Mouse (Mus musculus): ENCODE results near the gene Paqr8. TPM values are rescaled to one million over a fixed set of nuclear protein-coding genes. Genes with fewer than 3 reads are reported as not detected.

Paqr8 gene
- polyA plus RNA-seq, 1 experiment from 2014 or later = 4.4 TPM

DNA sequence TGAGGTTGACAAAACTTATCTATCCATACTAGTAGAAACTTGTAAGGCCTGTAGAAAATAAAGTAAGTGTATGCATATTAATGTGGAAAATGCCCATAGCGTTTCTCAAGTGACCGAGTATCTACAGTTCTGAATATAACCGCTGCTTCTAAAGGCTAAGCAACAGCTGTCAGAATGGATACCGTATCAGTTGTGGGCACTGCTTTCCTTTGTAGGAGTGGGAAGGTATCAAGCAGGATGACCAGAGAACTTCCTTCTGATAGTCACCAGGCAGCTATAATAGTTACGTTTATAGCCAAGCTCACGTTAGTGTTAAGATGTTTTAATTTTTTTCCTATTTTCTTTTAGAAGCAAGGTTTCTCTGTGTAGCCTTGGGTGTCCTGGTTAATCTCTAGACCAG, 83.0 kb downstream of the Paqr8 start:
- no peak for ATAC-seq (ENCODE audit: low read depth)

DNA sequence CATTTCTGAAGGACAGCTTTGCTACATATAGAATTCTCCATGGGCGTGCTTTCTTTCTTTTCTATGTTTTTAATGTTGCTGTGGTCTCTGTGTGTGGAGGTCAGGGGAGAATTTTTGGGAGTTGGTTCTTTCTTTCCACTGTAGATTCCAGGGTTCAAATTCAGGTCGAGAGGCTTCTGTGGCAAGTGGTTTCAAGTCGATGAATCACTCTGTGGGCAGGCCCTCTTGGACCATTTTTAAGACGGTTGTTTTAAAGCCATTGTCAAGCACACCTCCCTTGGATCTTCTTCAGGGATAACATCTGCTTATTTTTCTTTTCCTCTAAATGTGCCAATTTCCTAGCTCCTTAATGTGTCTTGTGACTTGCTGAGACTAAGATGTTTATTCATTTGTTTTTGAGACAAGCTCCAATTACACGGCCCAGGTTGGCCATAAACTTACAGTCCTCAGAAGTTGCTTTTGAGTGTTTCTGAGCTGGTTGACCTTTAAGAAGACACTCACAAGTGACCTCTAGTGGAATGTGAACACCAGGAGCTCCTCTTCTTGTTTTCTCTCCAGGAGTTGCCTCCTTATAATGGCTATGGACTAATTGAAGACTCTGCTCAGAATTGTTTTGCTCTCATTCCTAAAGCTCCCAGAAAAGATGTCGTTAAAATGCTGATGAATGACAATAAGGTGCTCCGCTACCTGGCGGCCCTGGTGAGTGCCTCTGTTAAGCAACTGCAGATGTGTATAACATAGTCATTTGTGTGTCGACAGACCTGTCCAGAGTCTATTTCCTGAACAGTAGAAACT, 84.1 kb downstream of the Paqr8 start:
- H3K27me3 ChIP-seq (ENCODE audit: control insufficient read depth, insufficient read depth, low read depth, low read length) = no peaks in the 10 kb centered on the region
- H3K36me3 ChIP-seq (ENCODE audit: control insufficient read depth, insufficient read depth, low read length) = no peaks in the 10 kb centered on the region
- no peak overlapping the region for H3K9ac ChIP-seq (ENCODE audit: low read length)
- no peaks in the 10 kb centered on the region for H3K4me1 ChIP-seq (replicated peaks; ENCODE audit: control insufficient read depth, insufficient read depth, low read length)
- no peaks in the 10 kb centered on the region for H3K9me3 ChIP-seq (ENCODE audit: control insufficient read depth, low read length)
- 49% methylated on average over 9 of the region's 9 CpGs for WGBS
- H3K4me2 ChIP-seq (ENCODE audit: low read depth, low read length) = no peak overlapping the region
- H3K4me3 ChIP-seq (ENCODE audit: low read length) = no peak overlapping the region
- ATAC-seq (ENCODE audit: low read depth) = no peak
- H3K27ac ChIP-seq (ENCODE audit: low read length) = no peak overlapping the region

More for the DNA sequence above, 83.0 kb downstream of the Paqr8 start:
- WGBS = 88% methylated on average over 6 of the region's 6 CpGs
- H3K36me3 ChIP-seq (ENCODE audit: control insufficient read depth, insufficient read depth, low read length) = no peaks in the 10 kb centered on the region
- H3K4me1 ChIP-seq (replicated peaks; ENCODE audit: control insufficient read depth, insufficient read depth, low read length) = no peaks in the 10 kb centered on the region
- no peak overlapping the region for H3K4me2 ChIP-seq (ENCODE audit: low read depth, low read length)
- no peak overlapping the region for H3K9ac ChIP-seq (ENCODE audit: low read length)
- no peaks in the 10 kb centered on the region for H3K9me3 ChIP-seq (ENCODE audit: control insufficient read depth, low read length)
- H3K27ac ChIP-seq (ENCODE audit: low read length) = no peak overlapping the region
- no peaks in the 10 kb centered on the region for H3K27me3 ChIP-seq (ENCODE audit: control insufficient read depth, insufficient read depth, low read depth, low read length)
- H3K4me3 ChIP-seq (ENCODE audit: low read length) = no peak overlapping the region

DNA sequence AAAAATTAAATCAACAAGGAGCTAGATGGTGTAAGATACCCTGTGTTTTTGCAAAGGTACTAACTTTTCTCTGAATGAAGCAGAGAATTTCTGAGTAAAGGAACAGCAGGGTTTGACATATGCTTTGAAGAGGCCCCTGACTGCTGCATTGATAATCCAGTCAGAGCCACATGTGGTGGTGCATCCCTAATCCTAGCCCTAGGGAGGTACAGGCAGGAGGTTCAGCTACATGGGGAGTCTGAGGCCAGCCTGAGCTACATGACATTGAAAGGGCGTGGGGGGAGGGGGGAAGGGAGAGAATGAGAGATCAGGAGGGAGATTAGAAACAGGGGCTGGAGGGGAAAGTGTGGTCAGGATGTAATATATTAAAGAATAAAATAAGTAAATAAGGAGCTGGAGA, 90.1 kb downstream of the Paqr8 start:
- H3K27me3 ChIP-seq (ENCODE audit: control insufficient read depth, insufficient read depth, low read depth, low read length) = no peaks in the 10 kb centered on the region
- no peak overlapping the region for H3K4me3 ChIP-seq (ENCODE audit: low read length)
- WGBS = 67% methylated on average over 1 of the region's 1 CpGs
- no peaks in the 10 kb centered on the region for H3K36me3 ChIP-seq (ENCODE audit: control insufficient read depth, insufficient read depth, low read length)
- no peak for ATAC-seq (ENCODE audit: low read depth)
- H3K9ac ChIP-seq (ENCODE audit: low read length) = no peak overlapping the region
- no peak overlapping the region for H3K4me2 ChIP-seq (ENCODE audit: low read depth, low read length)
- H3K4me1 ChIP-seq (replicated peaks; ENCODE audit: control insufficient read depth, insufficient read depth, low read length) = no peaks in the 10 kb centered on the region
- H3K9me3 ChIP-seq (ENCODE audit: control insufficient read depth, low read length) = no peaks in the 10 kb centered on the region
- H3K27ac ChIP-seq (ENCODE audit: low read length) = no peak overlapping the region

DNA sequence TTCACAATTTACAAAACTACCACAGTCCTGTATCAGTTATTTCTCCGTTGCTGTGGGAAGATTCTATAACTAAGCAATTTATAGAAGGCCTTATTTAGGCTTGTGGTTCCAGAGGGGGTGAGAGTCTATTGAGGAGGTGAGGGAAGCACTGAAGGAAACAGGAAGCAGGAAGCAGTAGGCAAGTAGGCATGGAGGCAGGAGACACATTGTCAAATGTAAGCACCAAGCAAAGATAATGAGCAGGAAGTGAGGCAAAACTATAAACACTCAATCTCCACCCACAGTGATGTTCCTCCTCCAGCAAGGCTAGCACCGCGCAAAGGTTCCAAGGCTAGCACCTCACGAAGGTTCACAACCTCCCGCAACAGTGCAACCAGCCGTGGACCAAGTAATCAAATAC, 91.4 kb downstream of the Paqr8 start:
- Histone ChIP-seq H3K4me3 (ENCODE audit: low read length) (no peak overlapping the region), H3K9me3 (ENCODE audit: control insufficient read depth, low read length) (no peaks in the 10 kb centered on the region), H3K27ac (ENCODE audit: low read length) (no peak overlapping the region), H3K36me3 (ENCODE audit: control insufficient read depth, insufficient read depth, low read length) (no peaks in the 10 kb centered on the region), H3K9ac (ENCODE audit: low read length) (no peak overlapping the region), H3K4me1 (replicated peaks; ENCODE audit: control insufficient read depth, insufficient read depth, low read length) (no peaks in the 10 kb centered on the region), H3K4me2 (ENCODE audit: low read depth, low read length) (no peak overlapping the region), H3K27me3 (ENCODE audit: control insufficient read depth, insufficient read depth, low read depth, low read length) (no peaks in the 10 kb centered on the region)
- no peak for ATAC-seq (ENCODE audit: low read depth)
- WGBS = 84% methylated on average over 6 of the region's 6 CpGs

DNA sequence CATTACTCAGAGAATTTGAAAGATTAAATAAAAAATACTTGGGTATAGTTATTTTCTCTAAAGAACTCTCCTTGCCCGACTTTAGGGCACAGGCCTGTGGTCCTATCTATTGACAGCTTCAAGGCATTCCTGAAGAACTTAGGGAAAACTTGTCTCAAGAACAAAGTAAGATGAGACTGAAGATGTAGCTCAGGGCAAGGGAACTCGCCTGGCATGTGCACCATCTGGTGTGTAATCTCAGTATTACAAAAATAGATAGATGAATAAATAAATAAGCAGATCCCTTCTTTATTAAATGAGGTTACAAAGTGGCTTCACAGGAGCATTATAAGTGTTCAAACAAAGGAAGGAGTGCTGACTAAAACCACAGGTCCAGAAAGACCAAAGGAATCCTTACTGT, 93.7 kb downstream of the Paqr8 start:
- H3K9ac ChIP-seq (ENCODE audit: low read length) = no peak overlapping the region
- no peak overlapping the region for H3K4me2 ChIP-seq (ENCODE audit: low read depth, low read length)
- no peaks in the 10 kb centered on the region for H3K27me3 ChIP-seq (ENCODE audit: control insufficient read depth, insufficient read depth, low read depth, low read length)
- H3K27ac ChIP-seq (ENCODE audit: low read length) = no peak overlapping the region
- H3K36me3 ChIP-seq (ENCODE audit: control insufficient read depth, insufficient read depth, low read length) = no peaks in the 10 kb centered on the region
- H3K4me3 ChIP-seq (ENCODE audit: low read length) = no peak overlapping the region
- H3K4me1 ChIP-seq (replicated peaks; ENCODE audit: control insufficient read depth, insufficient read depth, low read length) = no peaks in the 10 kb centered on the region
- H3K9me3 ChIP-seq (ENCODE audit: control insufficient read depth, low read length) = no peaks in the 10 kb centered on the region
- 63% methylated on average over 2 of the region's 2 CpGs for WGBS
- ATAC-seq (ENCODE audit: low read depth) = no peak

DNA sequence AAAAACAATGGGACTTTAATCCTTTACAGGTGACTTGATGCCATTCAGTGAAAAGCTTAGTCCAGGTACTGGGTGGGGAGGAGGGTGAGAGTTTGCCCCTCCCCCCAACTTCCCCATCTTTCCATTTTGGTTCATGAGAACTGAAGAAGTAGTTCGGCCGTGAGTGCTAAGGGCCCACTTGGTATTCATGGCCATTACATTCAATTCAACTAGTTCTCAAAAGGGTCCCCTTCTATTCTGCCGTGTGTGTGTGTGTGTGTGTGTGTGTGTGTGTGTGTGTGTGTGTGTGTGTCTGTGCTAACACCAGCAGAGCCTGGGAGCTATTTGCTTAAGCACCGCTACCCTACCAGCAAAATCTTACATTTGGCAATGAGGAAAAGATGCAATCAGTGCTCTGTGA, 94.2 kb downstream of the Paqr8 start:
- 58% methylated on average over 4 of the region's 4 CpGs for WGBS
- no peak for ATAC-seq (ENCODE audit: low read depth)

DNA sequence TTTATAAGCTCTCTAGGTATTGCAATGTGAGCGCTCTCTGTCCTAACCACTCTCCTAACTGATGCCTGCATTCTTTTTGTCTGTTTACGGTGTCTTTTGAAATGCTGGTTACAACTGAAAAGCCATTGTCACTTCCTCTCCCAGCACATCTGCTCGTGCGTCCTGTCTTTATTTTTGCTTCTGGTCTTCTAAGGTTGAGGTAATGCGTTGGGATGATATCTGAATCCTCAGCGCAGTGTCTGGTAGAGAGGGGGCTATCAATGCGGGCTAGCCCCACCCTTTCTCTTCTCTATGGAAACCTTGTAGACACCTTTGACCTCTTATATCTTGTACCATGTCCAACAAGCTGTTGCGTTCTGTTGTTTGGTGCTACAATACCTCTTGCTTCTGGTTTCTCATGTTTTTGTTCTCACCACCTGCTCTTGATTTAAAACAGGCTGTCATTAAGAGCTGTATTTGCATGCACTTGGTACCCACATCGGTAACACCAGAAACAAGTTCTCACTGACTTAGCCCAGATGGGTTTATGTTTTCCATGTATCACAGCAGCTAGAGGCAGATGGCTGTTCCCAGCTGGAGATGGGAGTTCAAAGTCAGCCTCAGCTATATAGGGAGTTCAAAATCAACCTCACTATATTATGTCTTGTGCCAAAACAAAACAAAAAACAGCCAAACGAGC, 96.1 kb downstream of the Paqr8 start:
- Histone ChIP-seq H3K4me3 (ENCODE audit: low read length) (no peak overlapping the region), H3K9me3 (ENCODE audit: control insufficient read depth, low read length) (no peaks in the 10 kb centered on the region), H3K27me3 (ENCODE audit: control insufficient read depth, insufficient read depth, low read depth, low read length) (no peaks in the 10 kb centered on the region), H3K9ac (ENCODE audit: low read length) (no peak overlapping the region), H3K4me1 (replicated peaks; ENCODE audit: control insufficient read depth, insufficient read depth, low read length) (no peaks in the 10 kb centered on the region), H3K27ac (ENCODE audit: low read length) (no peak overlapping the region), H3K36me3 (ENCODE audit: control insufficient read depth, insufficient read depth, low read length) (no peaks in the 10 kb centered on the region), H3K4me2 (ENCODE audit: low read depth, low read length) (no peak overlapping the region)
- ATAC-seq (ENCODE audit: low read depth) = no peak
- WGBS = 69% methylated on average over 10 of the region's 10 CpGs

More for the DNA sequence above, 94.2 kb downstream of the Paqr8 start:
- Histone ChIP-seq H3K4me3 (ENCODE audit: low read length) (no peak overlapping the region), H3K27me3 (ENCODE audit: control insufficient read depth, insufficient read depth, low read depth, low read length) (no peaks in the 10 kb centered on the region), H3K9me3 (ENCODE audit: control insufficient read depth, low read length) (no peaks in the 10 kb centered on the region), H3K4me2 (ENCODE audit: low read depth, low read length) (no peak overlapping the region), H3K4me1 (replicated peaks; ENCODE audit: control insufficient read depth, insufficient read depth, low read length) (no peaks in the 10 kb centered on the region), H3K36me3 (ENCODE audit: control insufficient read depth, insufficient read depth, low read length) (no peaks in the 10 kb centered on the region), H3K27ac (ENCODE audit: low read length) (no peak overlapping the region), H3K9ac (ENCODE audit: low read length) (no peak overlapping the region)

Other genes with a start within 250 kb of the Paqr8 start
- gene Il17a, start 159.7 kb upstream of the Paqr8 start, polyA plus RNA-seq (2015; fragmentation: Nextera tagmentation; extraction: Ambion mirVana) = not detected in 2 replicates
- not detected in 2 replicates for gene Il17f, start 100.0 kb upstream of the Paqr8 start, polyA plus RNA-seq (2015; fragmentation: Nextera tagmentation; extraction: Ambion mirVana)
- gene Mcm3, start 70.3 kb upstream of the Paqr8 start, polyA plus RNA-seq (2015; fragmentation: Nextera tagmentation; extraction: Ambion mirVana) = 157 and 165 TPM in 2 replicates
- 8.1 and 9.9 TPM in 2 replicates for gene Efhc1, start 61.0 kb downstream of the Paqr8 start, polyA plus RNA-seq (2015; fragmentation: Nextera tagmentation; extraction: Ambion mirVana)
- gene Tram2, start 188.6 kb downstream of the Paqr8 start, polyA plus RNA-seq (2015; fragmentation: Nextera tagmentation; extraction: Ambion mirVana) = 7.8 and 8.6 TPM in 2 replicates

Measured in lung, embryonic 16.5 days (tissue).